Mouse (Mus musculus): ENCODE data around the gene Thnsl2. TPM values are rescaled to one million over a fixed set of nuclear protein-coding genes. Genes with fewer than 3 reads are reported as not detected.

Thnsl2 gene
- polyA plus RNA-seq, 2 experiments: 4.7 to 11.8 TPM

DNA sequence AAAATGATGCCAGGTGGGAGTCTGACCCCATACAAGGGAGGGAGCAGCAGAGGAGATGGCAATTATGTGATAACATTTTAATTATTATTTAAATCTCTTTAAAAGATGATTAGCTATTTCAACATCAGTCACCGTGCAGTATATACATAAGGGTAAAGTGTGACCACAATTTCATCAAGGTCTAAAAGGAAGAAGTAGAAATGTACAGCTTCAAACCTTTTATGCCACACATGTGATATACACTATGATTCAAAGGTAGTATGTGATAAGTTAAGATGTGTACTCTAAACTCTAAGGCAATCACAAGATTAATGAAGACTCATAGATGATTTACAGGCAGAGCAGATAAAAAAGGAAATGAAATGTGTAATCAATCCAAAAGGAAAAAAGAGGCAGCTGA is 36.4 kb upstream of the Thnsl2 start:
- WGBS (ENCODE audit: insufficient replicate concordance): 47% methylated on average over 1 of the region's 1 CpGs

GRCm38 (mm10) chr6:71172812-71173580 is 28.8 kb upstream of the Thnsl2 start:
- Histone ChIP-seq H3K4me3 (ENCODE audit: insufficient read depth in 1 of 2, low read depth in 2 of 2, low read length in 2 of 2) (no peak overlapping the region), H3K36me3 (replicated peaks; ENCODE audit: control insufficient read depth, insufficient read depth, low read depth) (no peaks in the 10 kb centered on the region), H3K27ac (no peak overlapping the region), H3K9me3 (ENCODE audit: control insufficient read depth, low read length) (no peaks in the 10 kb centered on the region), H3K27me3 (ENCODE audit: control insufficient read depth, insufficient read depth, low read length) (no peaks in the 10 kb centered on the region), H3K4me1 (replicated peaks; ENCODE audit: control insufficient read depth in 2 of 2, insufficient read depth in 2 of 2, low read length in 1 of 2) (no peaks in the 10 kb centered on the region), H3K9ac (replicated peaks) (no peak overlapping the region), H3K4me2 (ENCODE audit: low read depth) (no peak overlapping the region)
- WGBS (ENCODE audit: insufficient replicate concordance): 72% methylated on average over 10 of the region's 10 CpGs
- no peak for TF ChIP-seq EP300 (IDR thresholded peaks at IDR 0.05; ENCODE audit: low read depth)
- no peak for TF ChIP-seq CTCF (IDR thresholded peaks at IDR 0.05; ENCODE audit: low read depth)
- DNase-seq (ENCODE audit: low read depth in 3 of 3, low spot score in 3 of 3) (no peak), ATAC-seq (ENCODE audit: insufficient read depth) (no peak)

More for the DNA sequence above, 36.4 kb upstream of the Thnsl2 start:
- no peaks in the 10 kb centered on the region for H3K27me3 ChIP-seq (ENCODE audit: control insufficient read depth, insufficient read depth, low read length)
- no peak overlapping the region for H3K4me3 ChIP-seq (ENCODE audit: insufficient read depth in 1 of 2, low read depth in 2 of 2, low read length in 2 of 2)
- no peak overlapping the region for H3K4me2 ChIP-seq (ENCODE audit: low read depth)
- no peak for TF ChIP-seq CTCF (IDR thresholded peaks at IDR 0.05; ENCODE audit: low read depth)
- no peak for TF ChIP-seq EP300 (IDR thresholded peaks at IDR 0.05; ENCODE audit: low read depth)
- H3K9me3 ChIP-seq (ENCODE audit: control insufficient read depth, low read length): no peaks in the 10 kb centered on the region
- no peak for DNase-seq (ENCODE audit: low read depth in 3 of 3, low spot score in 3 of 3)
- no peak overlapping the region for H3K27ac ChIP-seq
- ATAC-seq (ENCODE audit: insufficient read depth): no peak
- no peak overlapping the region for H3K9ac ChIP-seq (replicated peaks)
- H3K36me3 ChIP-seq (replicated peaks; ENCODE audit: control insufficient read depth, insufficient read depth, low read depth): no peaks in the 10 kb centered on the region
- H3K4me1 ChIP-seq (replicated peaks; ENCODE audit: control insufficient read depth in 2 of 2, insufficient read depth in 2 of 2, low read length in 1 of 2): peaks cover 0 to 2% of the 10 kb centered on the region in 2 experiments; a peak in 1 of 4 replicates

DNA sequence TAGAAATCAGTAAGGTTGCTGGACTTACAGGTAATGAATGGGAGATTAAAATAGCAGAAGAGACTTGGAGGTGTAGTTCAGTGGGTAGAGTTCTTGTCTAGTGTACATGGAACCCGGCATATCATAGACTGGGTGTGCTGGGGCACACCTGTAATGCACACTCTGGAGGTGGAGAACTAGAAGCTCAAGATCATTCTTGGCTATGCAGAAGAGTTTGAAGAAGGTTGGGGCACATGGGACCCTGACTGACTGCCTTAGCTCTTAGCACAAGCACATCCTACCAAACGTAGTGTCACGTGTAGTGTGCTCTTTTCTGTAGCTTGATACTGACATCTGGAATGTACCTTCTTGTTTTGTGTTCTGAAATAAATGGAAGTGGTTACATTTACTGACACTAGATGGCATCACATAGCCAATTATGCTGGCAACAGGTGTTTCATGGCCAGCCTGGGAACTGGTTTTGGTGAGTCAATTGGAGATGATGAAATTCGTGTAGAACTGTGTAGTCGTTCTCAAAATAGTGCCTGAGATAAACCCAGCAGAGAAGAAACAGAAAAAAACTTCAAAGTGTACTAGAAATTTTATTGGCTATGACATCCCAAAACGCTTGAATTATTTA is 22.4 kb upstream of the Thnsl2 start:
- DNase-seq (ENCODE audit: low read depth in 3 of 3, low spot score in 3 of 3): peak in 1 of 3 experiments; percentile 13
- Histone ChIP-seq H3K27ac (no peak overlapping the region), H3K4me3 (ENCODE audit: insufficient read depth in 1 of 2, low read depth in 2 of 2, low read length in 2 of 2) (no peak overlapping the region), H3K36me3 (replicated peaks; ENCODE audit: control insufficient read depth, insufficient read depth, low read depth) (no peaks in the 10 kb centered on the region), H3K4me1 (replicated peaks; ENCODE audit: control insufficient read depth in 2 of 2, insufficient read depth in 2 of 2, low read length in 1 of 2) (no peaks in the 10 kb centered on the region; a peak in 1 of 4 replicates), H3K27me3 (ENCODE audit: control insufficient read depth, insufficient read depth, low read length) (no peaks in the 10 kb centered on the region), H3K9ac (replicated peaks) (no peak overlapping the region), H3K4me2 (ENCODE audit: low read depth) (no peak overlapping the region), H3K9me3 (ENCODE audit: control insufficient read depth, low read length) (no peaks in the 10 kb centered on the region)
- ATAC-seq (ENCODE audit: insufficient read depth): no peak
- 25% methylated on average over 6 of the region's 6 CpGs for WGBS (ENCODE audit: insufficient replicate concordance)
- TF ChIP-seq CTCF (IDR thresholded peaks at IDR 0.05; ENCODE audit: low read depth) (peak; percentile 49), EP300 (IDR thresholded peaks at IDR 0.05; ENCODE audit: low read depth) (no peak)

- Histone ChIP-seq H3K9ac (replicated peaks) (no peak overlapping the region), H3K9me3 (ENCODE audit: control insufficient read depth, low read length) (no peaks in the 10 kb centered on the region), H3K27me3 (ENCODE audit: control insufficient read depth, insufficient read depth, low read length) (no peaks in the 10 kb centered on the region), H3K27ac (no peak overlapping the region), H3K36me3 (replicated peaks; ENCODE audit: control insufficient read depth, insufficient read depth, low read depth) (no peaks in the 10 kb centered on the region), H3K4me2 (ENCODE audit: low read depth) (no peak overlapping the region), H3K4me3 (ENCODE audit: insufficient read depth in 1 of 2, low read depth in 2 of 2, low read length in 2 of 2) (no peak overlapping the region), H3K4me1 (replicated peaks; ENCODE audit: control insufficient read depth in 2 of 2, insufficient read depth in 2 of 2, low read length in 1 of 2) (peaks cover 0 to 2% of the 10 kb centered on the region in 2 experiments; a peak in 1 of 4 replicates)
- ATAC-seq (ENCODE audit: insufficient read depth): 0 out of 2 replicates have a peak, but pooled peaks have one; percentile 6
- 25% methylated on average over 6 of the region's 6 CpGs for WGBS (ENCODE audit: insufficient replicate concordance)
- TF ChIP-seq EP300 (IDR thresholded peaks at IDR 0.05; ENCODE audit: low read depth): no peak
- peak; percentile 12 for TF ChIP-seq CTCF (IDR thresholded peaks at IDR 0.05; ENCODE audit: low read depth)
- no peak for DNase-seq (ENCODE audit: low read depth in 3 of 3, low spot score in 3 of 3)
These were observed 20.2 kb upstream of the Thnsl2 start for GRCm38 (mm10) chr6:71164394-71164793.

GRCm38 (mm10) chr6:71162269-71162668 is 18.0 kb upstream of the Thnsl2 start:
- H3K4me1 ChIP-seq (replicated peaks; ENCODE audit: control insufficient read depth in 2 of 2, insufficient read depth in 2 of 2, low read length in 1 of 2): peaks cover 0 to 2% of the 10 kb centered on the region in 2 experiments; a peak in 1 of 4 replicates
- no peak overlapping the region for H3K4me2 ChIP-seq (ENCODE audit: low read depth)
- TF ChIP-seq EP300 (IDR thresholded peaks at IDR 0.05; ENCODE audit: low read depth) (no peak), CTCF (IDR thresholded peaks at IDR 0.05; ENCODE audit: low read depth) (peak; percentile 51)
- no peaks in the 10 kb centered on the region for H3K36me3 ChIP-seq (replicated peaks; ENCODE audit: control insufficient read depth, insufficient read depth, low read depth)
- DNase-seq (ENCODE audit: low read depth in 3 of 3, low spot score in 3 of 3) (no peak), ATAC-seq (ENCODE audit: insufficient read depth) (no peak)
- WGBS (ENCODE audit: insufficient replicate concordance): 61% methylated on average over 4 of the region's 4 CpGs
- H3K9ac ChIP-seq (replicated peaks): no peak overlapping the region
- no peaks in the 10 kb centered on the region for H3K27me3 ChIP-seq (ENCODE audit: control insufficient read depth, insufficient read depth, low read length)
- no peak overlapping the region for H3K4me3 ChIP-seq (ENCODE audit: insufficient read depth in 1 of 2, low read depth in 2 of 2, low read length in 2 of 2)
- H3K27ac ChIP-seq: no peak overlapping the region
- no peaks in the 10 kb centered on the region for H3K9me3 ChIP-seq (ENCODE audit: control insufficient read depth, low read length)
